Mouse (Mus musculus): ENCODE results near the gene Tmem107. TPM values are rescaled to one million over a fixed set of nuclear protein-coding genes. Genes with fewer than 3 reads are reported as not detected.

The Tmem107 gene
- total RNA-seq, 2 experiments from 2014 or later: 12.0 to 12.1 TPM

GRCm38 (mm10) chr11:69058265-69058664 is 12.3 kb upstream of the Tmem107 start:
- intact Hi-C loops (cut with DNase I): no loop called here
- no peak for DNase-seq (ENCODE audit: extremely low spot score in 1 of 2, low spot score in 2 of 2)

GRCm38 (mm10) chr11:69058729-69059356 is 11.8 kb upstream of the Tmem107 start:
- intact Hi-C loops (cut with DNase I): no loop called here
- no peak for DNase-seq (ENCODE audit: extremely low spot score in 1 of 2, low spot score in 2 of 2)

- intact Hi-C loops (cut with DNase I): no loop called here
- peak; percentile 97 for DNase-seq (ENCODE audit: extremely low spot score in 1 of 2, low spot score in 2 of 2)
Measured at GRCm38 (mm10) chr11:69059357-69059974, 11.1 kb upstream of the Tmem107 start, which contains the start of gene Borcs6. TSS of gene Borcs6 (plus strand) at chr11:69059717.

GRCm38 (mm10) chr11:69059975-69060411 is 10.6 kb upstream of the Tmem107 start:
- intact Hi-C loops (cut with DNase I): no loop called here
- DNase-seq (ENCODE audit: extremely low spot score in 1 of 2, low spot score in 2 of 2): peak in 1 of 2 experiments; percentile 77

GRCm38 (mm10) chr11:69060448-69061254 is 10.0 kb upstream of the Tmem107 start:
- intact Hi-C loops (cut with DNase I): no loop called here
- DNase-seq (ENCODE audit: extremely low spot score in 1 of 2, low spot score in 2 of 2): peak in 1 of 2 experiments; percentile 57

GRCm38 (mm10) chr11:69061255-69061912 is 9.2 kb upstream of the Tmem107 start:
- DNase-seq (ENCODE audit: extremely low spot score in 1 of 2, low spot score in 2 of 2): peak in 1 of 2 experiments; percentile 28
- intact Hi-C loops (cut with DNase I): no loop called here

GRCm38 (mm10) chr11:69062194-69062760 is 8.3 kb upstream of the Tmem107 start:
- peak in 1 of 2 experiments; percentile 70 for DNase-seq (ENCODE audit: extremely low spot score in 1 of 2, low spot score in 2 of 2)
- intact Hi-C loops (cut with DNase I): loop anchor here (2.0 kb wide), 1 partner anchor 21 kb away; no protein-coding TSS in a partner anchor

GRCm38 (mm10) chr11:69062761-69063224 is 7.8 kb upstream of the Tmem107 start:
- DNase-seq (ENCODE audit: extremely low spot score in 1 of 2, low spot score in 2 of 2): peak; percentile 90 to 92
- intact Hi-C loops (cut with DNase I): loop anchor here (1.0 to 2.0 kb wide), 2 partner anchors 22 to 62 kb away; no protein-coding TSS in a partner anchor

- intact Hi-C loops (cut with DNase I): loop anchor here (1.0 to 2.0 kb wide), 2 partner anchors 23 to 61 kb away; no protein-coding TSS in a partner anchor
Measured at GRCm38 (mm10) chr11:69063413-69064201, 7.0 kb upstream of the Tmem107 start.

GRCm38 (mm10) chr11:69064259-69065133 is 6.1 kb upstream of the Tmem107 start:
- intact Hi-C loops (cut with DNase I): no loop called here
- no peak for DNase-seq (ENCODE audit: extremely low spot score in 1 of 2, low spot score in 2 of 2)

More at GRCm38 (mm10) chr11:69063413-69064201, 7.0 kb upstream of the Tmem107 start:
- peak in 1 of 2 experiments; percentile 80 for DNase-seq (ENCODE audit: extremely low spot score in 1 of 2, low spot score in 2 of 2)

GRCm38 (mm10) chr11:69065394-69065925 is 5.1 kb upstream of the Tmem107 start:
- intact Hi-C loops (cut with DNase I): no loop called here
- no peak for DNase-seq (ENCODE audit: extremely low spot score in 1 of 2, low spot score in 2 of 2)

GRCm38 (mm10) chr11:69066163-69066861 is 4.3 kb upstream of the Tmem107 start:
- peak in 1 of 2 experiments; percentile 65 for DNase-seq (ENCODE audit: extremely low spot score in 1 of 2, low spot score in 2 of 2)
- intact Hi-C loops (cut with DNase I): no loop called here

GRCm38 (mm10) chr11:69066956-69067355 is 3.6 kb upstream of the Tmem107 start:
- intact Hi-C loops (cut with DNase I): no loop called here
- peak; percentile 84 to 86 for DNase-seq (ENCODE audit: extremely low spot score in 1 of 2, low spot score in 2 of 2)

- DNase-seq (ENCODE audit: extremely low spot score in 1 of 2, low spot score in 2 of 2): no peak
- intact Hi-C loops (cut with DNase I): no loop called here
Measured at GRCm38 (mm10) chr11:69067601-69068000, 3.0 kb upstream of the Tmem107 start.

GRCm38 (mm10) chr11:69070093-69070492 is 513 bp upstream of the Tmem107 start:
- intact Hi-C loops (cut with DNase I): no loop called here
- DNase-seq (ENCODE audit: extremely low spot score in 1 of 2, low spot score in 2 of 2): no peak

GRCm38 (mm10) chr11:69071262-69071661 is 656 bp downstream of the Tmem107 start:
- intact Hi-C loops (cut with DNase I): no loop called here
- DNase-seq (ENCODE audit: extremely low spot score in 1 of 2, low spot score in 2 of 2): no peak
